Mouse (Mus musculus) fibroblast of lung, adult 2 months (primary cell): ENCODE measurements around the gene Tbc1d2.
A peak's percentile ranks its signal among the peaks of the same experiment; 100 is the strongest.
"Not testable (repeated sequence)": the region's sequence is repeated elsewhere in the genome, so short reads cannot be mapped to it uniquely, and the experiment has no call there.

Experiments
- DNase-seq: peaks from one replicate; pipeline ENCODE4 v3.0.0-alpha.2; 2011; ENCODE audit warnings: low read depth

Tbc1d2 gene

DNA sequence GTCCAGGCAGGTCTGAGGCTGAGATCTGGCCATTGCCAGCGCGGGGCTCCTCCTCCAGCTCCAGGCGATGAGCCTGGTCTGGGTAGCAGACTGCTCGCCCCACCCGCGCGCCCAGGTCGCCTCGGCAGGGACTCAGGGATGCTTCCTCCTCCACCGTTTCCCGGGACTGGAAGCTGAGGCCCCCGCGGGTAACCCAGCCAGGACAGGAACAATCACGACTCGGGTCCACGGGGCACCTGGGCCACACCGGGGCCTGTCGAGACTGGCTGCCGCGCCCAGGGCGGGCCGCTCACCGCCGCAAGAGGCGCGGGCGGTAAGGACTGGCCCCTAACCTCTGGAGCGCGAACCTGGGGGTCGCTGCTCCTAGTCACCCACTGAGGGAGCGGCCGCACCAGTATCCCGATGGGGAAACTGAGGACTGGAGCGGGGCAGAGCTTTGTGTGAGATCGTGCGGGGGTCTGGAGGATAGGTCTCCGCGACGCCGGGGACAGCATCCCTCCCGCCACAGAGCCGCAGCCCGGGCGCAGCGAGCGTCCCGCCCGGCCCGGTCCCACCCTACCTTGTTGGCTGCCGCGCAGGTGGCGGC is 48.7 kb downstream of the Tbc1d2 start:
- no peak for DNase-seq

DNA sequence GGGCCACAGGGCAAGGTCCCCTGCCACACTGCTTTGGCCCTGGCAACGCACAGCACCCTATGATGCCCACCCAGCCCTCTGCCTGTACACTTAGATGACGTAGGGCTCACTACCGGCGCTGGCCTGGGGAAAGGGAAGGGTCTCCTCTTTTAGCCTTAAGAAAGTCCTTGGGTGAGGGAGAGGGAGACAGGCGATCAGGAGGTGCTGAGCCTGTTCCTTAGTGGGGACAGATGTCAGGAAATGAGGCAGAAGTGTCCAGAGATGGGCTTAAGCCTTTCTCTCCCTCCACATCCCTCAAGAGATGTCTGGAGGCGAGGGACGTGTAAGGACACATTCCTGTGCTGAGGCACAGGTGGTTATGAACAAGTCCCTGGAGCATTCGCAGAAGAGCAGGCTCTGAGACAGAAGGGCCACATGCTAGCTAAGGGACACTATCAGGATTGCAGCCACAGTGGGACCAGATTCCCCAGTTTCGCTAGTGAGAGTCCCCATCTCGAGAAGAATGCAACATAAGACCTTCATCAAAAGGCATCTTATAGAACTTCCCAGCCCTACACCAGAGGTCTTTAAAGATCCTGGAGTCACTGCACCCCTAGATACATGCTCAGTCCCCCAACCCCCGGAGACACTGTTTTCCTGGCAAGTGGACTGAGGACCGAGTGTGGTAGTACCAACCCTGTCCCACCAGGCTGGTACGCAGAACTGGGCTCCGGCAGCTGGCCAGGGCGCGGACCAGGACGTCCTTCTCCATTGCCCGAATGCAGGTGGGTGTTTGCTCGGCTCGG is 49.3 kb downstream of the Tbc1d2 start:
- no peak for DNase-seq

DNA sequence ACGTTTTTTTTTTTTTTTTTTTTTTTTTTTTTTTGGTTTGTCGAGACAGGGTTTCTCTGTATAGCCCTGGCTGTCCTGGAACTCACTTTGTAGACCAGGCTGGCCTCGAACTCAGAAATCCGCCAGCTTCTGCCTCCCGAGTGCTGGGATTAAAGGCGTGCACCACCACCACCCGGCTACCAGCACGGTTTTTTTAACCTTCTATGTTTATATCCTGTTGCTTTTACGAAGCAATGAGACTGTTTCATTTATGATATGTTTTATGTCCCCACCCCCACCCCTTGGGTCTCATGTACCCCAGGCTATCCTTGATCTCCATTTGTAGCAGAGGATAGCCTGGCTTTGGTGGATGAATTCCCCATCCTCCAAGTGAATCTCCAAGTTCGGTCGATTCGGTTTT is 50.4 kb downstream of the Tbc1d2 start:
- not testable (repeated sequence) for DNase-seq

DNA sequence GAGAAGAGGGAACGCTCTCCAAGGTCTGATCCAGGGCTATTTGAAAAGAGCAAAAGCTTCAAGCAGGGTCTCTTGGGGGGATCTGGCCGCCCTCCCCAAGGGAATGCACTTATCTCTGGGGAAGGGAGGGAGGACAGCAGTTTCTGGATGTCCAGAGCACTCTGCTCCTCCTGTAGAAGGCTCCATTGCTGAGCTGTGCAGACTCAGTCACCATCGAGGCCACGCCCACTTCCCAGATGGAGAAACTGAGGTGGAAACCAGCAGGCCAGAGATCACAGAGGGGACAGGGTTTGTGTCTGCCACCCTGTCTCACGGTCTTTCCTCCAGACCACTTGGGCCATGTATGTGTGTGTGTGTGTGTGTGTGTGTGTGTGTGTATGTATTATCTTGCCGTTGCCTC is 51.0 kb downstream of the Tbc1d2 start:
- no peak for DNase-seq

DNA sequence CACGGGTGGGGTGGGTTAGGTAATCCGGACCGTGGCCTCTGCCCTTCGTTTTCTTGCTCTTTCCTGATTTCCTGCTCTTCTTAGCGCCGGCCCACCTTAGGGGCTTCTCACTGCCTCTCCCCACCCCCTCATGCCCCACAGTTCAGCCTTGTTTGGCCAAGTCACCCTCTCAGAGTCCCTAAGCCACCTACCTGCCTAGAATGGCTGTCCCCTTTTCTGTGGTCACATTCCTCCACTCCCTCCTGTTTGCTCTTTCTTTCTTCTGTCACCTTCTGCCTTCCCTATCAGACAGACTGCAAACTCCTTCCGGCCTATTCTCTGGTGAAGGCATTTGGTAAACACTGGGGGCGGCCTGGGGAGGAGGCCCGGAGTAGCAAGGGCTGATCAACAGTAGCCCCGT is 51.9 kb downstream of the Tbc1d2 start:
- no peak for DNase-seq

DNA sequence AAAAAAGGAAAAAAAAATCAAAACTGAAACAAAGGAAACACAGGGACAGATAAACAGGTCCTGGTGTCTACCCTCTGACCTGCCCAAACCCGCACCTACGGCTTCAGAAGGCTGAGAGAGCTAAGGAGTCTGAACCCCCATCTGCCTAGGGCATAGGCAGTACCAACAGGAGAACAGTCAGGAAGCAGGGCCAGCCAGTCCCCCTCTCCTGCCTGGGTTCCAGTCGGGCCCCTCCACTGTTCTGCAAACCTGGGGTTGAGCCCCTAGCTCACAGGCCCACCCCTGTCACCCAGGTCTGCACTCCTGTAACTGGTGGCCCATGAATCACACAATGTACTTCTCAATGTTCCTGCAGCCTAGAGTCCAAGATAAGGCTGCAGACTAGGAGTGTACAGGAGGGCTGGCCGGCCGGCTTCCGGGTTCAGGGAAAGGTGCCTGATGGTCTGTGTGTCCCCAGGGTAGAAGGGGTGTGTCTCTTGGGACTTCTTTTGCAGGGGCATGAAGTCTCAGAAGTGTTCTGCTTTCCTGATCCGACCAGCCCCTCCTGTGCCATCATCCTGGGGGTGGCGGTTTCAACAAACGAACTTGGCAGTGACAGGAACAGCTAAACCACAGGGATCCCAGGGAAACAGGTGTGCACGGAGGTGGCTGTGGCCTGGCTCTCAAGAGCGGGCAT is 52.6 kb downstream of the Tbc1d2 start:
- no peak for DNase-seq

DNA sequence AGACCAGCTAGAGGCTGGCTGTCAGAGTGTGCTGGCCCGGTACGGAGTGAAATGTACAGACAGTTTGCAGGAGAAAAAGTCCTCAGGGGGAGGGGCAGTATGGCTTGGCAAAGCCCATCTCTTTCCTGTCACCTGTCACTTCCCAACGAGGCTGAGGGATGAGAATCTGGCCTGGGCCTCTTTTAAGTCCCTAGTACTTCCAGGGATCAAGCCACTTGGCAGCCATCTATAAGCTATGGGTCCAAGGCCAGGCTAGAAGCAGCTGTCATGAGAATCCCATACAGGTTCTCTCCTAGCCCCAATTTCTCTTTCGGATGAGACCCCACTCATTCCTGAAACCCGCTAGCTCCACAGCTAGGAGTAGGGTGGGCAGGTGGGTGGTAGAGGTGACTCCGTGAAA is 53.6 kb downstream of the Tbc1d2 start:
- no peak for DNase-seq

DNA sequence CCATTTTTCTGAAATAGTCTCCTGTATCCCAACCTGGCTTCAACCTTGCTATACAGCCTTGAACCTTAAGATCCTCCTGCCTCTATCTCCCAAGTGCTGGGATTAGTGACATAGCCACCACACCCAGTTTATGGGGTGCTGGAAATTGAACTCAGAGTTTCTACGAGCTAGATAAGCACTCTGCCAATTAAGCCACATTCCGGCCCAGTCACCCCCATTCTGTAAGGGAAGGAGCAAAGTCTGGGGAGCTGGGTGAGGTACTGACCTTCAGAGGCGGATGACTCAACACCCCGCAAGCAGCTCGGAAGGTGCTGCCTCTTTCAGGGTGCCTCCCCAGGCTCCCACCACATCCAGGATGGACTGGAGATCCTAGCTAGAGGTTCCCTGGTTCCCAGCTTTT is 55.9 kb downstream of the Tbc1d2 start:
- no peak for DNase-seq

DNA sequence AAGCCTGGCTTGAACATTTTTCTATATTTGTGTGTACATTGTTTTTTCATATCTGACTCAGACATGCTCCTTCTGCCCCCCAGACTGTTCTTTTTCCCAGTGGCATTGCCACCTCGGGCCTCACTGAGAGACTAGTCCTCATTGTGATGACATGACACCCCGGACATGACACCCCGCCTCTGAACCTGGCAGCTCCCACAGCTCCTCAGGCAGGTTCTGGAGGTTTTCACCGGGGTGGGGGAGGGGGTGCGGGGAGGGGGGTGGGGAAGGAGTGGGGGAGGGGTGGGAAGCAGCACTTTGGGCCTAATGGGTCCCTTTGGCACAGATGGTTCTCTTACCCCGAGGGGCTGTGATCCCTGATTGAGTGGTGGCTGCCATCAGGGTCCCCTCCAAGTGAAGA is 56.5 kb downstream of the Tbc1d2 start:
- no peak for DNase-seq

DNA sequence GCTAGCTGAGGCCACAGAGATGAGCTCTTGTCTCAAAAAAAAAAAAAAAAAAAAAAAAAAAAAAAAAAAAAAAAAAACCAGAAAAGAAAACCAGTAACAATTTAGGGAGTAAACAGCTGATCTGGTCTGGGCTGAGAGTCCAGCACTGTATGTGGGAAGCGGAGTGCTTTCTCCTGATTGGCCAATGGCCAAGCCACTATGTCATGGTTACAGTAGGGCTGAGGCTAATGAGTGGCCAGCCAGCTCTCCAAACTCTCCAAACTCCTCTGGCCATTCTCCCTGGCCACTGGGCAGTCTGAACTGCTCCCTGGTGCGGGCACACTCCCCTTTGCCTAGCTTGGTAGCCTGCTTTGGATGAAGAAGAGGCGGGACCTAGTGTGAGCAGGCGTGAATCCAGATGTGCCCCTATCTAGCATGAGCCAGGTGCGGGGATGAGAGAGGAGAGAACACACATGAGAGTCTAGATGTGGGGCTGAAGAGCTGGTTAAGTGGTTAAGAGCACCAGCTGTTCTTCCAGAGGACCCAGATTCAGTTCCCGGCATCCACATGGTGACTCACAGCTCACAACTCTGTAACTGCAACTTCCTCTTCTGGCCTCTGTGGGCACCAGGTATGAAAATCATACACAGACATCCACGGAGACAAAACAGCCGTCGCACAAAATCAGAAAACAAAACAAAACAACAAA is 58.0 kb downstream of the Tbc1d2 start:
- peak; percentile 18 for DNase-seq

DNA sequence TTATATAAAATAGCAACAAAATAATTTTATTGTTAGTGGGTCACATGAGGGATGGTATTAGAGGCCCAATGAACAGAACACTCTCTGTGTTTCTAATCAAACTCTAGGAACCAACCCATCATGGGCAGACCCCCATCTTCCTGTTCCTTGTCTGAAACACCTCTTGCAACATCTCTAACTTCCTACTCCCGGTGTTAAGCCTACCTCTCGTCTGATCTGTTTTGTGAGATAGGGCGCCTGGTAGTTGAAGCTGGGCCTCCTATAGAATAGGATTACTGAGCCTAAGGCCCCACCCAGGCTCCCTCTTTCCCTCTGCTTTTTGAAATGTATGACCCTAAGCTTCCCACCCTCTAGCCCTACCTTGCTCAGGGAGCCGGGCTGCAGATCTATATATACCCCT is 59.2 kb downstream of the Tbc1d2 start:
- no peak for DNase-seq

DNA sequence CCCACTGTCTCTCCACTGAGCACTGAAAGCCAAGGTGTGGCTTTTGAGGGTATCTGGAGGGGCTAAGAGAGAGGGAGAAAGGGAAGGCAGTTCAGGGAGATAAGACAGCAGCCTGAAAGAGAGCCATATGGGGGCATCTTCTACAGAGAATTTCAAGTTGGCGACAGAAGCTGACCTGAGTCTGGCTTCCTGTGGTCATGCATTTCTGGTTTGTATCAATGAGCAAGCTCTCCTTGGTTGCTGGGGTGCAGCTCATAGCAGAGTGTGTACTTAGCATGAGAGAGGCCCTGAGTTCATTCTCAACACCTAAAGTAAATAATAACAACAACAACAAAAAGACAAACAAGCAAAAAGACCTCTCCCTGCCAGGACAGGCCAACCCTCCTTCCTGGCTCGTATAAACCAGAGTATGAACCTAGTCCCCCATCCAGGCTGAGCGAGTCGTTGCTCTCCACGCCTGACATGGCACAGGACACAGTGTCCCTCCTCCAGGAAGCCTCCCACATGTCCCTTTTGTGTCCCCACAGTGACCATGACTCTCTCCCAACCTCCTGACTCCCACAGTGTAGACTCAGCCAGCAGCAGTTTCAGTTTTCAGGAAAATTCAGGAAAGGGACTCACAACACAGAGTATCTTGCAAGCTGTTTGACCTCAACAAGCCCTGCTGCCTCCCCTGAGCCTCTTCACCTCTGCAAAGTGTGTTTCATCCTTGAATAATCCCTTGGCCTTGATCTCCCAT is 59.9 kb downstream of the Tbc1d2 start:
- no peak for DNase-seq

DNA sequence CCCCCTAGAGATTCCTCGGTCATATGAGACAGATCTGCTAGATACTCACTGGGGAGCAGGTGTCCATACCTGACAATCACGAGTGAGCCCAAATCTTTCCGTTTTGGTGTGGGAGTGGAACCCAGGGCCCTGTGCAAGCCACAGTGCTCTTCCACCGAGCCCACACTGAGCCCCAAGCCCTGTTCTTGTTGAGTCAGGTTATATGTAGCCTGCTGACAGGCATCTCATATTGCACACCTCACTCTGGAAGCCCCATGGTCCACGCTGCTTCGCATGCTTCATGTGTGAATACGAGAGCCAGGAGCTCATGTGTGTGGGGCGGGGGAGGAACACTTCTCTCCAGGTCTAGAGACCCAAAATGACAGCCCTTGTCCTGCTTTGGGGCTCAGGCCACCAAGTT is 60.9 kb downstream of the Tbc1d2 start:
- no peak for DNase-seq

DNA sequence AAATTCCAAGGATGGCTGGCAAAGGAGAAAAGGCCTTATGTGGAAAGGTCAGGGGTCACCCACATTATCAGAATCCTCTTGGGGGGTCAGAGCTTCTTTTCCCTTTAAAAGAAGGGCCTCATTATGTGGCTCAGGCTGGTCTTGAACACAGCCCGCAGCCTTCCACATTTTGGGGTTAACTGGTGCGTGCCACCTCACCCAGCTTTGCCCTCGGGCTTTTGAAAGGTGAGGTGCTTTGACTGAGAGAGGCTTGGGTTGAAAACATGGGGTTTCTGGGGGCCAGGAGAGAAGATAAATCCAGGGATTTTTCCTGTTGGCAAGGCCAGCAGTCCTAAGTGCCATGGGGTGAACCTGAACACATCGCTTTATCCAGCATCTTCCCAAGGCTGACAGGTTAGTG is 63.5 kb downstream of the Tbc1d2 start:
- no peak for DNase-seq

DNA sequence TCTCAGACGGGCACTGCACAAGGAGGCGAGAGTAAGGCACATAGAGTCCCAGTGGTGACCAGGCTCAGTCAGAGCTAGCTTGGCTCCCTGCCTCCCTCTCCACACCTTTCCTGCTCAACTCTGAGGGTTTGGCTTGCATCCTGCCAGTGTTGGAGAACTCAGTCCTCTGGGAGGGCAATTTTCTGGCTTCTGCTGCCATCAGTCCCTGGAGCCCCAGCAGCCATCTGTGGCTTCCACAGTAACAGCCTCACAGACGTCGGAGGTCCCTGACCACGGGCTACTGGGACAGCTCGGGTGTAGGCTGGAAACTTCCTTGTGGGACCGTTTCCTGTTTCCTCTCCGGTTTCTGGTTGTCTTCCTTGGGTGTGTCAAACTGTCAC is 64.2 kb downstream of the Tbc1d2 start:
- no peak for DNase-seq

DNA sequence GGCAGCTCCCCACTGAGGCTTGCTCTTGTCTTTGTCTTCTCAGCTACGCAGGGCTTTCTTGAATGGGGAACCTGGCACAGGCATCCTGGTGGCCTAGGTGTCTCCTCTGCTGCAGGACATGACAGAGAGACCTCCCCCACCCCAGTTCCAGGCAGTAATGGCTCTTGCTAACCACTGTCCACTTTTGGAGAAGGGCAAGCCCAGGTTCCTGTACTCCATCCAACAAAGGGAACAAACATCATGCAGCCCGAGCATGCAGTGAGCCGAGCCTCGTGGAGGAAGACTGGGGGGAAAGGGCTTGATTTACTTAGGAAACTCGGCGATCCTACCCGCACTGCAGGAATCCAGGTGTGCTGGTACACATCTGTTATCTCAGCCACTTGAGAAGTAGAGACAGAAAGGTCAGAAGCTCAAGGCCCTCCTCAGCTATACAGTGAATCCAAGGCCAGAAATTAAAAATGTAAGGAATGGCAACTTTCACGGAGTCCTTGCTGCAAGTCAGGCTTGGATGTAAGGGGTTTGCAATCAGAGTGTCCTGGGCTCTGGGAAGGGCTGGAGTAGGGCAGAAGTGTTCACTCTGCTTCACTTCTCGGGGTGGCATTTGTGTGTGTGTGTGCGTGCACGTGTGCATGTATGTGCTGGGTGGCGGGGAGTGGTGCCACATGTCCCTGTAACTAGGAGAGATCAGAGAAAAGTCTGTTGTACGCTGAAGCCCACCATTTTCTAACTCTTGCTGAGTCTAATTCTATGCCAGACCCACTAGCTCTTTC is 64.8 kb downstream of the Tbc1d2 start:
- DNase-seq = no peak

DNA sequence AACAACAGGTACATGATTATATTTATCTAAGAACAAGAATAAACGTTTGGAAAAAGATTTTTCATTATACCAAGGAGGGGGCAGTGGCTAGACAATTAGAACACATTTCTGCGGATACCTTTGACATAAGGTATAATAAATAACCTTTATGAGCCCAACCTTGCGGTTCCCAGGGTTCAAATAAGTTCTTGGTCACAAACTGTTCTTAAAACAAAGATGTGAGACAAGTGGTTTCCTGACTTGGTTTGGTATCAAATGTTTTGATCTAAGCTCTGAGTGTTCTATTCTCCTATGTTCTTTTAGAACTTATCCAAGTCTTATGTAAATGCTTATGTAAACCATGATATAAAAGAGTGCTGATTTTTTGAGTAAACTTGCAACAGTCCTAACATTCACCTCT is 65.5 kb downstream of the Tbc1d2 start:
- not testable (repeated sequence) for DNase-seq

DNA sequence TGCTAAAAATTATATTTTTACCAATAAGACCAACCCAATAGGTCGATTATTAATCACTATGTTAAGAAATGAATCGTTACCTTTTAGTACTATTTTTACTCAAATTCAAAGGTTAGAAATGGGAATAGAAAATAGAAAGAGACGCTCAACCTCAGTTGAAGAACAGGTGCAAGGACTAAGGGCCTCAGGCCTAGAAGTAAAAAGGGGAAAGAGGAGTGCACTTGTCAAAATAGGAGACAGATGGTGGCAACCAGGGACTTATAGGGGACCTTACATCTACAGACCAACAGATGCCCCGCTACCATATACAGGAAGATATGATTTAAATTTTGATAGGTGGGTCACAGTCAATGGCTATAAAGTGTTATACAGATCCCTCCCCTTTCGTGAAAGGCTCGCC is 65.9 kb downstream of the Tbc1d2 start:
- not testable (repeated sequence) for DNase-seq

DNA sequence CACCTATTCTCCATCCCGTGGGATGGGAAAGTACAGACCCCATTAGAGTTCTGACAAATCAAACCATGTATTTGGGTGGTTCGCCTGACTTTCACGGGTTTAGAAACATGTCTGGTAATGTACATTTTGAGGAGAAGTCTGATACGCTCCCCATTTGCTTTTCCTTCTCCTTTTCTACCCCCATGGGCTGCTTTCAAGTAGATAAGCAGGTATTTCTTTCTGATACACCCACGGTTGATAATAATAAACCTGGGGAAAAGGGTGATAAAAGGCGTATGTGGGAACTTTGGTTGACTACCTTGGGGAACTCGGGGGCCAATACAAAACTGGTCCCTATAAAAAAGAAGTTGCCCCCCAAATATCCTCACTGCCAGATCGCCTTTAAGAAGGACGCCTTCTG is 68.0 kb downstream of the Tbc1d2 start:
- DNase-seq = not testable (repeated sequence)

DNA sequence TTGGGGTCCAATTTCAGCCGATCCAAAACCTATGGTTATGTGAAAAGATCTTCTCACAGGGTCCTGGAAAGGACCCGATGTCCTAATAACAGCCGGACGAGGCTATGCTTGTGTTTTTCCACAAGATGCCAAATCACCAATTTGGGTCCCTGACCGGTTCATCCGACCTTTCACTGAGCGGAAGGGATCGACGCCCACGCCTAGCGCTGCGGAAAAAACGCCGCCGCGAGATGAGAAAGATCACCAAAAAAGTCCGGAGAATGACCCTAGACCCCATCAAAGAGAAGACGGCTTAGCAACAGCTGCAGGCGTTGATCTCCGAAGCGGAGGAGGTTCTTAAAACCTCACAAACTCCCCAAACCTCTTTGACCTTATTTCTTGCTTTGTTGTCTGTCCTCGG is 68.4 kb downstream of the Tbc1d2 start:
- not testable (repeated sequence) for DNase-seq

DNA sequence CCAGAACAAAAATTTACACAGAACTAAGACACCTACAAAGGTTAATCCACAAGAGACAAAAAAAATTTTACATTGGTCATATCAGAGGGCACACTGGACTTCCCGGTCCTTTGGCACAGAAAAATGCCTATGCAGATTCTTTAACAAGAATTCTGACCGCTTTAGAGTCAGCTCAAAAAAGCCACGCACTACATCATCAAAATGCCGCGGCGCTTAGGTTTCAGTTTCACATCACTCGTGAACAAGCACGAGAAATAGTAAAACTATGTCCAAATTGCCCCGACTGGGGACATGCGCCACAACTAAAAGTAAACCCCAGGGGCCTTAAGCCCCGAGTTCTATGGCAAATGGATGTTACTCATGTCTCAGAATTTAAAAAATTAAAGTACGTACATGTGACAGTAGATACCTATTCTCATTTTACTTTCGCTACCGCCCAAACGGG is 69.2 kb downstream of the Tbc1d2 start:
- DNase-seq = not testable (repeated sequence)
